Mouse (Mus musculus) cerebellum, postnatal 4 days (tissue): ENCODE measurements around the gene Tmem206.

Source experiments
- DNase-seq, 2 experiments: peaks; one replicate each; pipeline ENCODE4 v3.0.0; 2022; ENCODE audit warnings: low spot score in 2 of 2, mixed read lengths in 1 of 2

Tmem206 gene

DNA sequence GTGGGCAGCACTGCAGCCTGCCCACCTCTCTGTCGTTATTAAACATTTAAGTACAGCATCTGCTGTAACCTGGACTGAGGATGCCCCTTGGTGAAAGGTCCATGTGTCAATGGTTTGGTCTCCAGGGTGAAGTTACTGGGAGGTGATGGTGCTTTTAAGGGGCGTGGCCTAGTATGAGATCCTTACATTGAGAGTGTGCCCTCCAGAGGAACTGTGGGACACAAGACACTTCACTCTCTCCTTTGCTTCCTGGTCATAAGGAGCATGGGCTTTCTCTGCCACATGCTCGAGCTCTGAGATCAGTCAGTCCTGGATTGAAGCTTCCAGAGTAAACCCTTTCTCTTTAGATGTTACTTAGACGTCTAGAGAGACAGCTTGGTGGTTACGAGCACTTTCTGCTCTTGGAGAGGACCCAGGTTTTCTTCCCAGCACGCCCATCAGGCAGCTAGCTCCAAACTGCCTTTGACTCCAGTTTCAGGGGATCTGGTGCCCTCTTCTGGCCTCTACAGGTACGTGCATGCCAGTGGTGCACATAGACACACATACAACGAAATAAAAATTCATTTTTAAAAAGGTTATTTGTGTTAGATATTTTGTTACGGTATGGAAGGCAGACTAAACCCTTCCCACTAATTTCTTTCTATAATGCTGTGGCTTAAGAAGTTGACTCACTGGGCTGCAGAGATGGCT is 17.8 kb upstream of the Tmem206 start:
- DNase-seq = no peak

GRCm38 (mm10) chr1:191311296-191311898 is 14.3 kb upstream of the Tmem206 start:
- DNase-seq = no peak

- DNase-seq = peak; percentile 66 to 81
These were observed 13.2 kb upstream of the Tmem206 start for GRCm38 (mm10) chr1:191312513-191312941.

- DNase-seq = no peak
These were observed 12.6 kb upstream of the Tmem206 start for GRCm38 (mm10) chr1:191313158-191313557.

- DNase-seq = no peak
These were observed 11.8 kb upstream of the Tmem206 start for GRCm38 (mm10) chr1:191313926-191314325.

DNA sequence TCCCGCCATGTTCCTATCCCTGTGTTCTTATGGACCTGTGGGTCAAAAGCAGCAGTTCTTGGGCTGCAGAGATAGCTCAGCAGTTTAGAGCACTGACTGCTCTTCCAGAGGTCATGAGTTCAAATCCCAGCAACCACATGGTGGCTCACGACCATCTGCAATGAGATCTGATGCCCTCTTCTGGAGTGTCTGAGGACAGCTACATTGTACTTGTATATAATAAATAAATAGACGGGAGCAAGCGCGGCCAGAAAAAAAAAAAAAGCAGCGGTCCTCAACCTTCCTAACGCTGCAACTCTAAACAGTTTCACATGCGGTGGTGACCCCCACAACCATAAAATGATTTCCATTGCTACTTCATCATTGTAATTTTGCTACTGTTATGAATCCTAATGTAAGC is 8.9 kb upstream of the Tmem206 start:
- DNase-seq = no peak

GRCm38 (mm10) chr1:191317591-191318196 is 8.0 kb upstream of the Tmem206 start, which contains the start of gene Nenf:
Gene Nenf, minus strand, starts transcription at chr1:191318194.
- DNase-seq = peak; percentile 42 to 71

DNA sequence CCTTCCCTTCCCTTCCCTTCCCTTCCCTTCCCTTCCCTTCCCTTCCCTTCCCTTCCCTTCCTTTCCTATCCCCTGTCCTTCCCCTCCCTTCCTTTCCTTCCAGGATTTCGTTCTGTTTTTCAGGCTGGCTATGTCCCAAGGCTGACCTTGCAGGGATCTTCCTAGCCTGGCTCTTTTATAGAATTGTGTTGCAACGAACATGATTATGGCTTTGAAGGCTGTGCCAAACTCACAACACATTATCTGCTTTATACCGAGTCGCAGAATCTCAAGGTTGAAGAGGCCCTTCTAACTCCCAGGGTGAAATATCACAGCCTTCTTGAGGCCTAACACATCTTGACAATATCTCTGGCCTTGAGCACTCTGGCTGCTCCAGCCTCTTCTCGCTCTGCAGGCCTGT is 7.0 kb upstream of the Tmem206 start:
- no peak for DNase-seq

DNA sequence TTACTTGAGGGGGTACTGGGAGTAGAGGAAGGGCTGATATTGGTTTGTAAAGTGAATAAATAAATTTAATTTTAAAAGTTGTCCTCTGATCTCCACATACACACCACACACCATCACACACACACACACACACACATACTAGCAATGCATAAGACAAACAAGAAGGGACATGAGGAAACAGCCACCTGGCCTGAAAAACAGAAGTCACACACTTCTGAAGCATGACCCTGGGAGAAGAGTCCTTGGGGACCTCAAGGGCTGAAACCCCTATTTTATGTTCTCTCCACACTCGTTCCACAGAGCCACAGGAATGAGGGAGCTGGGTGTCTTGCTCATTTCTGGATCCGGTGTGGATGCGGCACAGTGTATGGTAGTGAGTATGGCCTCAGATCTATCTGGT is 2.3 kb upstream of the Tmem206 start:
- no peak for DNase-seq

- no peak for DNase-seq
These were observed 750 bp upstream of the Tmem206 start for GRCm38 (mm10) chr1:191324733-191325590.

DNA sequence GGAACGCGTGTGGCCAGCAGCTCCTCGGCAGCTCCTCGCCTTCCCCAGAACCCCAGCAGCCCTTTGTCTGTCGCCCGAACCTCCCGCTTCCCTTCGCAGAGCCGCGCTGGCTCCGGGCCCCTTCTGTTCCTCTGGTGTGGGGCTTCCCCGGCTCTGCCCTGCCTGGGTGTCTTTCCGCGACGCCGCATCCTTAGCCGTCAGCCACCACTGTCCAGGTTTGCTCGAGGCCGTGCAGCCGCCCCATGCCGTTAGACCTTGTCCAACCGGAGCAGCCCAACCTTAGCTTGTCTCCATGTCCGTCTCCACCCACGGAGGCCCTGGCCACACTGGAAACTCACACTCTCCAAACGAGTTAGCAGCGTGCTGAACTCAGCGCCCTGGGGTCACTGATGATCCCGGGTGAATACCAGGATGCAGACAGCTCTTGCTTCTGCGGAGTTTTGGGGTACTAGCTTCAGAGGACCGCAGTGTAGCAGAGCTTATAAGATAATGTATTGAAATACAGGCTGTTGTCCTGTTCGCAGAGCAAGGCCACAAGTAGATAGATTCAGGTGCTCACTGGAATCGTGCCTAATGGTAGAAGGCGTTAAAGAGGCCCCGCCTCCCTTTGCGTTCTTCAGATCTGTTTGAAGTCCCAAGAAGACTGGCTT is 646 bp downstream of the Tmem206 start:
- peak; percentile 35 to 61 for DNase-seq

GRCm38 (mm10) chr1:191327258-191327657 is 1.5 kb downstream of the Tmem206 start:
- no peak for DNase-seq

GRCm38 (mm10) chr1:191328019-191328441 is 2.3 kb downstream of the Tmem206 start:
- peak in 1 of 2 experiments; percentile 32 for DNase-seq

GRCm38 (mm10) chr1:191330356-191330755 is 4.6 kb downstream of the Tmem206 start:
- no peak for DNase-seq

DNA sequence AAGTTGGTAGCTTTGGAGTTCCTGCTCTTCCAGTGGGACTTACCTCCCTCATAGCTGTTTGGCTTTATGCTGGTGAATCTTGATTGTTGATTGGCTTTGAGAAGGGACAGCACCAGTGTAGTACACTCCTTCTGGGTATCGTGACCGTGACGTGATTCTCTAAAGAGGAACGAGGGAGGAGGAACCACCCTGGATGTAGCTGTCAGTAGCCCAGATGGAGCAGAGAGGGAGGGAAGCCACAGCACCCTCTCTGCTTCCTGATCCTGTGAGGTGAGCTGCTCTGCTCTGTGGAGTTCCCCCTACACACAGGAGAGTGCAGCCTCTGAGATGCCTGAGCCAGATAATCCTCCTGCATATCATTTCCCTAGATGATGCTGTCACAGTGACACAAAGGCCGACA is 8.8 kb downstream of the Tmem206 start:
- no peak for DNase-seq

GRCm38 (mm10) chr1:191339876-191340275 is 14.2 kb downstream of the Tmem206 start:
- no peak for DNase-seq

- no peak for DNase-seq
These were observed 14.8 kb downstream of the Tmem206 start for GRCm38 (mm10) chr1:191340530-191340929.

DNA sequence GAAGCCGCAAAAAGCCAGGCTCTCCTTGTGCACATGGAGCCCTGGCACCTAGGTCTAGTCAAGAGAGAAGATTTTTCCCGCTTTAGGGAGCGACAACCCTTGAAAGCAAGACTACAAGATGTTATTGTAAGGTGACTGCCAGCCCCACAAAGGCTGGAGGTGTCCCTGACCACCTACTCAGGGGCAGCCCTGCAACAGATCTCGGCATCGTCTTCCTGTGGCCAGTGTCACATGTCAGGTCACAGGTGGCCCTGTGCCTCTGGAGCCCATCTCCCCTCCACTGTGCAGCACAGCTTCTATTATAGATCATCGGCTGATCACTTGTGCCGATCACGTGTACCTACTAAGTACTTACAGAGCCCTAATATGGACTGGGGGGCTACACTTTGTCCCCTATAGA is 21.9 kb downstream of the Tmem206 start:
- no peak for DNase-seq

DNA sequence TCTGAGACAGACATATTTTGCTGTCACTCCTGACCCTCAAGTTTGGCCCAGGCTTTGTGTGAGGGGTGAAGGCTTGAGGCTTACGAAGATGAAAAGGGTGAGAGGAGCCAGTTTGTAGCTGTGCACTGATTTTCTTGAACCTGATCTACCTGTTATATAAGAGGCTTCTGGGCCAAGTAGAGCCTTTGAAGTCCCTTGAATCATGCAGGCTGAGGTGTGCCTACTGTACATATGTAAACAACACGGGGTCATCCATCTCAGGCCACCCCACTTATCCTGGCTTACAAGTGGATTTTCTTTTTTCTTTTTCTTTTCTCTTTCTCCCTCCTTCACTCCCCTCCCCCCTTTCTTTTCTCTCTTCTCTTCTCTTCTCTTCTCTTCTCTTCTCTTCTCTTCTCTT is 22.9 kb downstream of the Tmem206 start:
- DNase-seq = no peak

- no peak for DNase-seq
These were observed 23.3 kb downstream of the Tmem206 start for GRCm38 (mm10) chr1:191348996-191349395.

DNA sequence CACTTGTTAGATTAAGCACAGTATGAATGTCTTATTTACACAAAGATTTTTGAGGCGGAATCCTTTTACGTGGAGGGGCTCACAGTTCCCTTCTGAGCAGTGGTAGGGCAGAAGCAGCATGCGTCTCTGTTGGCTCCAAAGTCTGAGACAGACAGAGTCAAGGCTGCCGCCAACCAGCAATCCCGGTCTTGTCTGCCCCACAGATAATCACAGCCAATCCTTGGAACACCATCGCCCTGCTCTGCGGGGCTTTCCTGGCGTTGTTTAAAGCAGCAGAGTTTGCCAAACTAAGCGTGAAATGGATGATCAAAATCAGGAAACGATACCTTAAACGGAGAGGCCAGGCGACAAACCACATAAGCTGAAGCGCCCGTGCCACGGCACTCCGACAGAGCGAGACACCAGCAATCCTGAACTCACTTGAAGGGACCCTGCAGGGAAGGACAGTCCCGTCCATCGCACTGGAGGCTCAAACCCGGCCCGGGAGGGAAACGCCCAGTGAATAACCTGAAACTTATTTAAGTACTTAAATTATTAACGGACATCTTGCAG is 23.9 kb downstream of the Tmem206 start:
- no peak for DNase-seq
